Mouse (Mus musculus) ES-Bruce4 (cell line): ENCODE data around the gene Isca1. TPM values are rescaled to one million over a fixed set of nuclear protein-coding genes. Genes with fewer than 3 reads are reported as not detected.
"Not testable (repeated sequence)": the region's sequence is repeated elsewhere in the genome, so short reads cannot be mapped to it uniquely, and the experiment has no call there.

Experiments used
- H3K27ac ChIP-seq: 2 replicates; pipeline ENCODE4 v1.5.1; 2012; ENCODE audit warnings: low read length, inconsistent platforms; ENCODE audit not compliant: insufficient read depth
- H3K27me3 ChIP-seq: 2 replicates; pipeline ENCODE4 v1.6.1; 2012; ENCODE audit warnings: mild to moderate bottlenecking, low read length, inconsistent platforms; ENCODE audit not compliant: control insufficient read depth, poor library complexity, insufficient read depth, severe bottlenecking
- H3K36me3 ChIP-seq: 2 replicates; pipeline ENCODE4 v1.6.1; 2012; ENCODE audit warnings: inconsistent platforms, mild to moderate bottlenecking, low read length, moderate library complexity; ENCODE audit not compliant: control insufficient read depth, poor library complexity, insufficient read depth, severe bottlenecking
- H3K4me1 ChIP-seq: one replicate; pipeline ENCODE4 v1.8.1; 2011; ENCODE audit warnings: low read length; ENCODE audit not compliant: control insufficient read depth, insufficient read depth
- H3K4me3 ChIP-seq: 2 replicates; pipeline ENCODE4 v1.5.1; 2011; ENCODE audit warnings: low read depth, mild to moderate bottlenecking, low read length
- H3K9ac ChIP-seq: 2 replicates; pipeline ENCODE4 v1.6.1; 2012; ENCODE audit warnings: low read depth, mild to moderate bottlenecking, inconsistent platforms; ENCODE audit not compliant: poor library complexity, severe bottlenecking
- H3K9me3 ChIP-seq: replicated peaks from 2 replicates; pipeline ENCODE4 v1.6.1; 2012; ENCODE audit warnings: mild to moderate bottlenecking, low read length, inconsistent platforms; ENCODE audit not compliant: control insufficient read depth, poor library complexity, insufficient read depth, severe bottlenecking
- CTCF ChIP-seq: IDR thresholded peaks from one replicate; pipeline ENCODE4 v1.8.1; 2011; ENCODE audit warnings: low read depth, low read length
- EP300 ChIP-seq: IDR thresholded peaks from 2 replicates; pipeline ENCODE4 v1.6.1; 2011; ENCODE audit warnings: low read depth, low read length; ENCODE audit not compliant: insufficient read depth
- POLR2A ChIP-seq: IDR thresholded peaks from one replicate; pipeline ENCODE4 v1.8.1; 2011; ENCODE audit warnings: low read length; ENCODE audit not compliant: insufficient read depth
- polyA plus RNA-seq: library from polyadenylated mRNA; stranded (reverse); fragments of >200 nt; gene quantifications from 2 replicates; pipeline ENCODE4 v1.2.4, GENCODE M21; 2011; ENCODE audit warnings: low read depth; ENCODE audit not compliant: missing spikeins, insufficient read depth, insufficient read length

Gene Isca1
- polyA plus RNA-seq, 1 experiment = 42.0 TPM

- Histone ChIP-seq H3K27ac (no peak overlapping the region), H3K4me1 (no peaks in the 10 kb centered on the region), H3K36me3 (no peaks in the 10 kb centered on the region), H3K9ac (no peak overlapping the region), H3K9me3 (no peaks in the 10 kb centered on the region), H3K4me3 (no peak overlapping the region), H3K27me3 (no peaks in the 10 kb centered on the region)
- TF ChIP-seq EP300 (no peak), POLR2A (no peak), CTCF (no peak)
These were observed 55.9 kb downstream of the Isca1 start for GRCm38 (mm10) chr13:59713710-59714109.

GRCm38 (mm10) chr13:59711984-59712383 lies 57.6 kb downstream of the Isca1 start, which contains the start of gene Spata31d1b:
Spata31d1b (plus strand) TSS chr13:59712284.
- not testable (repeated sequence) for H3K27me3 ChIP-seq, H3K4me3 ChIP-seq, H3K27ac ChIP-seq, H3K4me1 ChIP-seq, H3K36me3 ChIP-seq, H3K9me3 ChIP-seq, H3K9ac ChIP-seq

DNA sequence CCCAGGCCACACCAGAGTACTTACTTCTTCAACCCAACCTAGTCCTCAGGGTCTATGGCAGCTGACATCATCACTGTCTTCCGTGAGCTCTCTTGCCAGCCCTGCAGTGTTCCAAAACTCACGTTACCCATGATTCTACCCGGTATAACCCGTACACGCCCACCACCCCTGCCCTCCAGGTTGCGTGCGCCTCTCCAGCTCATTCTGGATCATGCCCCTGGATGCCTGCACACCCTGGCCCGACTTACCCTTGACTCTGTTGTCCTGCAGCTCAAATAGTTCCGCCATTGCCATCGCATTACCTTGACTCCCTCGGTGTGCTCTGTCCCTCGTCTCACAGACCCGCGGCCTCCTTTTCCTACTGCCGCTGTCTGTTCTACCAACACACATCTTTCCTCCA lies 59.4 kb downstream of the Isca1 start, which contains the start of gene Spata31d1a:
Gene Spata31d1a (minus strand): TSS at position 101 of the 400 bp plus-strand sequence.
- H3K27ac ChIP-seq = no peak within 1 kb of the TSS
- no peaks in the 10 kb centered on the region for H3K36me3 ChIP-seq
- H3K4me3 ChIP-seq = peak within 1 kb of the TSS; percentile 17
- H3K9me3 ChIP-seq = no peaks in the 10 kb centered on the region
- TF ChIP-seq POLR2A = no peak
- TF ChIP-seq CTCF = no peak
- no peak for TF ChIP-seq EP300
- H3K9ac ChIP-seq = no peak within 1 kb of the TSS
- H3K4me1 ChIP-seq = no peaks in the 10 kb centered on the region
- no peaks in the 10 kb centered on the region for H3K27me3 ChIP-seq

Other genes with a start within 250 kb of the Isca1 start
- gene Agtpbp1, start 184.6 kb downstream of the Isca1 start, polyA plus RNA-seq = 26.5 and 27.9 TPM in 2 replicates
- 103 and 143 TPM in 2 replicates for gene Naa35, start 184.6 kb downstream of the Isca1 start, polyA plus RNA-seq
- 54.9 and 58.3 TPM in 2 replicates for gene Golm1, start 94.0 kb downstream of the Isca1 start, polyA plus RNA-seq
- gene 4921517D22Rik, start 75.7 kb downstream of the Isca1 start, polyA plus RNA-seq = not detected in 2 replicates
- gene Spata31d1a, start 59.5 kb downstream of the Isca1 start, polyA plus RNA-seq = 0.40 and 1.1 TPM in 2 replicates
- 0.37 TPM in 1 of 2 replicates, not detected in the other for gene Spata31d1b, start 57.5 kb downstream of the Isca1 start, polyA plus RNA-seq
- gene Spata31d1d, start 38.1 kb downstream of the Isca1 start, polyA plus RNA-seq = not detected in 2 replicates
- gene 1700014D04Rik, start 23.1 kb downstream of the Isca1 start, polyA plus RNA-seq = 0.58 and 0.61 TPM in 2 replicates
- not detected in 2 replicates for gene Gm49354, start 12.4 kb upstream of the Isca1 start, polyA plus RNA-seq
- gene Tut7, start 53.3 kb upstream of the Isca1 start, polyA plus RNA-seq = 87.9 and 99.1 TPM in 2 replicates